Mouse (Mus musculus): ENCODE results near the gene Shd.
"Not testable (repeated sequence)": the region's sequence is repeated elsewhere in the genome, so short reads cannot be mapped to it uniquely, and the experiment has no call there.

The Shd gene

DNA sequence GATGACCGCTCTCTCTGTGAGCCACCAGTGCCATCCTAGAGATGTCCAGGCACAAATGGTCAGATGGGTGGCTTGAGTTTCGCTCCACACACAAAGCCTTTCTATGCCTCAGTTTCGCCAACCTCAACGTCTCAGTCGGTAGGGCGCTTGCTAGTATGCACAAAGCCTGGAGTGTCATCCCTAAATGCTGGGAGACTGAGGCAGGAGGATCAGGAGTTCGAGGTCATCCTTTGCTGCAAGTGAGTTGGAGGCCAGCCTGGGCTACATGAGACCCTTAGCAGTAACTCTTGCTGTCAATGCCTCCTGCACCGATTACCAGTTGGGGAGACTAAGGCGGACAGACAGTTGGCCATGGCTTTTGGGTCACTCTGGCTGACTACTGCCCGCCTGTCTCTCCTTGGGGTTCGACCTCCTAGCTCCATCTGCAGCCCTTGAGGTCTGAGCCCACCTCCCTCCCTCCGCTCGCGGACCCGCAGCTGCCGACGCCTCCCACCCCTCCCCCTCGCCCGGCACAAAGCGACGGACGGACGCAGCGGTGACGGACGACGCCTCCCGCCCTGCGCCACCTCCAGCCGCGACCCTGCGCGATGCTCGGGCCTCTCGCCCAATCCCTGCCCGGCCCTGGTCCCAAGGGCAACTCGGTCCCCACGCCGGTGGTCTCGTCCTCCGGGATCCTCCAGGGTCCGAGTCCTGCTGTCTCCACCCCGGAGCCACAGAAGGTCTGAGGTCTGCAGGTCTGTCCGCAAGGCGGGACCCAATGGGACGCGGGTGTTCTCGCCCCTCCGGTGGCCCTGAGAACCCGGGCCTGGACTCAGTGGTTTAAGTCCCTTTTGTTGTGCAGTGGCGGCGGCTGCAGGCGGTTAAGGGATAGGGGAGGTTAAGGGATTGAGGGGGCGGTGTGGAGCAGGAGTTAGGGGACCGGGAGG, at the start of gene Shd:
Gene Shd, plus strand, starts transcription at position 502 of the 926 bp plus-strand sequence.
- no peak for DNase-seq

- DNase-seq: peak; percentile 73
Measured at GRCm38 (mm10) chr17:55931553-55932502, 38.4 kb upstream of the Shd start.

GRCm38 (mm10) chr17:55932635-55933034, 37.6 kb upstream of the Shd start:
- DNase-seq: no peak

DNA sequence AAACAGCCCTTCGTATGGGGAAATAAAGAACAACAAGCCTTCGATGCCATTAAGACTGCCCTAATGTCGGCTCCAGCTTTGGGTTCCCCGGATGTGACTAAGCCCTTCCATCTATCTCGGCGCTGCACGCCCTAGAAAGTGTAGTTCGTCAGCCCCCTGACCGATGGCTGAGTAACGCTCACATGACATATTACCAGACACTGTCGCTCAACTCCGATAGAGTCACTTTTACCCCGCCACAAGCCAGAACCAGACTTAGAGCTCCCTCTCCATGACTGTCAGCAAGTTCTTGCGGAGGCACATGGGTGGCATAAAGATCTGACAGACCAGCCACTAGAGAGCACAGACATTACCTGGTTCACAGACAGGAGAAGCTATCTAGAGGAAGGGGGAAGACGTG, 37.1 kb upstream of the Shd start:
- DNase-seq: no peak

DNA sequence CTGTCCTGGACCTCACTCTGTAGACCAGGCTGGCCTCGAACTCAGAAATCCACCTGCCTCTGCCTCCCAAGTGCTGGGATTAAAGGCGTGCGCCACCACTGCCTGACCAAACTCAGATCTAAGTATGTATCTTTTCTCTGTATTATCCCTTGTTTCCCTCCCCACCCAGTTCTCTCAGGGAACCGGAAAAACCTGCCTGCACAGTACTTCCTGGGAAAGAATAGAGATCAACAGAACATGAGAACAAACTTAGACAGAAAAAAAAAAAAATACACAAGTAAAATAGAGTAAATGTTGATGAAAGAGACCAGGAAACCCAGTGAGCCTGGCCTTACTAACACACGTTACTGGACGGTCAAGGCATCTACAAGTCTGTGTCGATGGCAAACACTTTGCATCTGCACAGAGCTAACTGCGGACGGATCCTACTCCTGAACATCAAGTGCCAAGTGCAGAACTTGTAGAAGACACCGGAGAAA, 25.8 kb upstream of the Shd start:
- not testable (repeated sequence) for DNase-seq

GRCm38 (mm10) chr17:55944866-55945682, 25.2 kb upstream of the Shd start:
- DNase-seq: peak; percentile 97

- no peak for DNase-seq
Measured at GRCm38 (mm10) chr17:55945696-55946095, 24.6 kb upstream of the Shd start.

DNA sequence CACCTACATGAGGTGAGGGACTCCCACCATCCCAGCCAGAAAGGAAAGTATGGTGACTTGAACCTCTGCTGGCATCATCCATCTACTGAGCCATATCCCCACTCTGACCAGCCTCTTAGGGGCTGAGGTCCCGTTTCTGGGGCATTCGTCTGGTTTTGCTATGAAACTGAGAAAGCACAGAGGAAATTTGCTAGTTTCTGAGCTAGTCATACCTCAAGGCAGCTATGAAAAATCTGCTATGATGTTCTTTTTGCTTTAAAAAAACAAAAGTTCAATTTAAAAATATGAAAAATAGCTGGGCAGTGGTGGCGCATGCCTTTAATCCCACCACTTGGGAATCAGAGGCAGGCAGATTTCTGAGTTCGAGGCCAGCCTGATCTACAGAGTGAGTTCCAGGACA, 21.6 kb upstream of the Shd start:
- DNase-seq: no peak

- DNase-seq: no peak
Measured at GRCm38 (mm10) chr17:55949400-55949799, 20.9 kb upstream of the Shd start, which contains the start of gene Zfp119b. Zfp119b (minus strand) TSS chr17:55949500.

DNA sequence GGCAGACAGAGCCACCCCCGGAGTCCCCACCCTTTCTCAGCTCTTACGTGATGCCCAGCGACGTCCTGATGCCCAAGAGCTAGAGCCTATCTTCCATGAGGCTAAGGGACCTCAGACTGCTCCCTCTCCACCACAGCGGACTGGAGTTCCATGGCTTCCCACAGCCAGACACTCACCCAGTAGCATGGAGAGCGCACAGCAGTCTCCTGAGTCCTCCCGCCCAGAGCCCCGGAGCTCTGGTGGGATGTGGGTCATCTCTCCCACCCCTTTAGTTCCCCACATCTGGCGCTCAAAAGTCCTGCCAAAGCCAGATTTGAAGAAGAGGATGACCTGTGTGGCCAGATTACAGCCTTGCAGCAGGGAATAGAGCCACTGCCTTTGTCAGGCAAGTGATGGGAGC, 19.7 kb upstream of the Shd start:
- no peak for DNase-seq

DNA sequence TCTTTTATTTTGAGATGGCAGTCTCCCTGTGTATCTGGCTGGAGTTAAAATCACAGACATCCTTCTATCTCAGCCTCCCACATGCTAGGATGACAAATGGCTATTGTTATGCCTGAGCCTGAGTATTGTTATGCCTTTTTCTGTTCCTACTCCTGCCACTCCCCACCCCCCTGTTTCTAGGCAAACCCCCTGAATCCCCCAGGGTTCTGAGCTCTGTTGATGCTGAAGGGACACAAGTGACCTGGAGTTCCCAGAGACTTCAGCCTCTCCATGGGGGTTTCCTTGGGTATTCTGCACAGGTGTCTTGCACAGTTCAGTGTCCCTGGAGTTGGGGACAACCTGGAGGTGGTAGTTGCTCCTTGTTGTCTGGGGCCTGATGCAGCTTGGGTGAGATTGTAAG, 18.2 kb upstream of the Shd start:
- no peak for DNase-seq

DNA sequence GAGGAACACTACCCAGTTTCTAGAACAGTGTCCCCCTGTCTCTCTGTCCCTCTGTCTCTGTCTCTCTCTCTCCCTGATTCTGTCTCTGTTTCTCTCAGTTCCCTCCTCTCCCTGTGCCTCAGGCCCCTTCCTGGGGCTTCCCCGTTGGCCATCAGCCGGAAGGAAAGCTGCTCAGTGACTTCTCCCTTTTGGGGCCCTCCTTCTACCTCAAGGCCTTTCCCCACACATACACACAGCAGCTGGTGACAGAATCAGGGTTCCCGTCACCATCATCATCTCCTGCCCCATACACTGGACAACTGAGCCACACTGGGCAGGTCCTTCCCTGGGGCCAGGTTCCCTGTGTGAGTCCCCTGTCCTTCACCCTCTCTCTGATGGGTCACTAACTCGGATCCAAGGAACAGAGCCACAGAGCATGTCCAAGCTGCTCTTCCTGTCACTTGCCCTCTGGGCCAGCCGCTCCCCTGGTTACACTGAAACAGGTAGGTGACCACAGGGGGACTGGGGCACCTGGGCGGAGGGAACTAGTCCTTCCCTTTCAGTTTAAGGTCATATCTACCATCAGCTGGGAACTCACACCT, 17.7 kb upstream of the Shd start, which contains the start of gene Ebi3:
Gene Ebi3, plus strand, starts transcription at position 194 of the 581 bp plus-strand sequence.
- DNase-seq: no peak

GRCm38 (mm10) chr17:55953751-55954150, 16.5 kb upstream of the Shd start:
- DNase-seq: no peak

DNA sequence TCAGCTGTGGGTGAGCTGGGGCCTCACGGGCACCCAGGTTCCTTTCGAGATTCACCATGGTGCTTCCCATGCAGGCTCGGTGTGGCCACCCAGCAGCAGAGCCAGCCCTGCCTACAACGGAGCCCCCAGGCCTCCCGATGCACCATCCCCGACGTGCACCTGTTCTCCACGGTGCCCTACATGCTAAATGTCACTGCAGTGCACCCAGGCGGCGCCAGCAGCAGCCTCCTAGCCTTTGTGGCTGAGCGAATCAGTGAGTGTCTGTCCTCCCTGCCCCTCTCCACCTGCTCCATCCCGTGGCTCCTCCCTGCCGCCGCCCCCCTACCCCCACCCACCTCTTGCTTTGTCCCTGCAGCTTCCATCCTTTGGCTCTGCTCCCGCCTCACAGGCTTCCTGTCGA, 16.0 kb upstream of the Shd start:
- no peak for DNase-seq

GRCm38 (mm10) chr17:55956129-55956528, 14.1 kb upstream of the Shd start:
- peak; percentile 82 for DNase-seq

- DNase-seq: no peak
Measured at GRCm38 (mm10) chr17:55956591-55956990, 13.7 kb upstream of the Shd start.

DNA sequence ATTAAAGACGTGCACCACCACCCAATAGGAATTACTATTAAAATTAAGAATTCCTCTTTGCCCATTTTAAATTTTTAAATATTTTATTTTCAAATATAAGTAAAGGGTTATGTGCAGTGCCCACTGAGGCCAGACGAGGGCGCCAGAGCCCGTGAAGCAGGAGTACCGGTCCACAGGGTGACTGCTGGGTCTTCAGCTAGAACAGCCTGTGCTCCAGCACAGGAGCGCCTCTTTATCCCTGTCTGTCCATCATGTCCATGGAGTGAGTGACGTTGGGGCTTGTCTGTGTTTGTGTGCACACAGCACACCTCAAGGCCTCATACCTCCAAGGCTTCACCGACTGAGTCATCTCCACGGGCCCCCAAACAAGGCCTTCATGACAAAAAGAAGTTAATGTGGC, 13.1 kb upstream of the Shd start:
- DNase-seq: peak; percentile 75

DNA sequence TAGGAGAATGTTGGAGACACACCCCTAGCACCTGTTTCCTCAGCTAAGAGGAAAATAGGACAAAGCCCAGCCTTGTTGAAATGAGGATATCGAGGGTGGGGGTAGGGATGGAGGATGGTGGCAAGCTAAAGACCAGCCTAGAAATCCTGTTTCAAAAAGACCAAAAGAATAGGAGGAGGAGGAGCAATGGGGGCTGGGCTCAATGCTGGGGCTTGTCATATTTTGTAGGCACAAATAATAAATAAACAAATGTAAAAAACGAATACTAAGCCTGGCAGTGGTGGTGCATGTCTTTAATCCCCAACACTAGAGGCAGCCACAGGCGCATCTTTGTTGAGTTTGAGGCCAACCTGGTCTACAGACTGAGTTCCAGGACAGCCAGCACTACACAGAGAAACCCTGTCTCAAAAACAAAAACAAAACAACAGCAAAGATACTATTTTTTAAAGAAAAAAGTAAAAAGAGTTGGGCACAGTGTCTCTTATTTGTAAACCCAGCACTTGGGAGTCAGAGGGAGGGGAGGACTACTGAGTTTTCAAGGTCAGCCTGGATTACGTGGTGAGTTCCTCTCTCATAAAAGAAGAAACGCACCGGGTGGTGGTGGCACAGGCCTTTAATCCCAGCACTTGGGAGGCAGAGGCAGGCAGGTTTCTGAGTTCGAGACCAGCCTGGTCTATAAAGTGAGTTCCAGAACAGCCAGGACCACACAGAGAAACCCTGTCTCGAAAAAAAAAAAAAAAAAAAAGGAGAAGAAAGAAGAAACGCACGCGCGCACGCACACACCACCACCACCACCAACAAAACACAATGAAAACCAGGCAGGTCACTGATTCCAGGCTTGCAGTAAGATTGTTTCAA, 12.3 kb upstream of the Shd start:
- DNase-seq: no peak

GRCm38 (mm10) chr17:55958584-55958886, 11.7 kb upstream of the Shd start:
- DNase-seq: no peak

- DNase-seq: peak; percentile 96
Measured at GRCm38 (mm10) chr17:55958918-55959728, 11.1 kb upstream of the Shd start, which contains the start of gene Yju2. Yju2 (plus strand) TSS chr17:55959099.

Measured in kidney, adult 9 months (tissue).